Mouse (Mus musculus) neural tube, embryonic 10.5 days (tissue): ENCODE measurements at regions not wholly inside any gene's neighbourhood (a gene's known extent, or its start where the extent isn't known, plus 50 kb on each side); places are given as distances from the start of the nearest gene placed in this dataset.

Experiments
- DNase-seq: peaks from one replicate; pipeline ENCODE4 v3.0.0-alpha.2; 2017; ENCODE audit warnings: low spot score; ENCODE audit errors: extremely low spot score

GRCm38 (mm10) chr12:32273474-32273873, 65.0 kb upstream of the Pik3cg start:
- no peak for DNase-seq

GRCm38 (mm10) chr12:32279861-32280260, 71.4 kb upstream of the Pik3cg start:
- no peak for DNase-seq

DNA sequence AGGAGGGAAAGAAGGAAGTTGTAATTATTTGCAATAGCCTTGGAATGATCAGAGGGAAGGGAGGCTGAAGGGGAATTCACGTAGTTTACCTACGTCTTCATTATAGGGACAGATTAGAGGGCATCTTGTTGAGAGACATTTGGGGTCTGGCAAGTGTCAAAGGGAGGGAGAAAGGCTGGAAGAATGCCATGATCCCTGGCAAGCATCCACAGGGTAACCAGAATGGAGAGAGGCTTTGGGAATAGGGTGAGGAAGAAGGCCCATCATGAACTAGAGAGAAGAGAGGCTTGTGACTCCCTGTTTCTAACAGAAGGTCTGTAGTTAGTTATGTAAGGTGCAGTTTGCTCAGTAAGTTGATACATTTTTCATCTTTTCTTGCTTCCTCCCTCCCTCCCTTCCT, 71.8 kb upstream of the Pik3cg start:
- DNase-seq, result no peak

GRCm38 (mm10) chr12:32282371-32283163, 74.1 kb upstream of the Pik3cg start:
- DNase-seq, result no peak

DNA sequence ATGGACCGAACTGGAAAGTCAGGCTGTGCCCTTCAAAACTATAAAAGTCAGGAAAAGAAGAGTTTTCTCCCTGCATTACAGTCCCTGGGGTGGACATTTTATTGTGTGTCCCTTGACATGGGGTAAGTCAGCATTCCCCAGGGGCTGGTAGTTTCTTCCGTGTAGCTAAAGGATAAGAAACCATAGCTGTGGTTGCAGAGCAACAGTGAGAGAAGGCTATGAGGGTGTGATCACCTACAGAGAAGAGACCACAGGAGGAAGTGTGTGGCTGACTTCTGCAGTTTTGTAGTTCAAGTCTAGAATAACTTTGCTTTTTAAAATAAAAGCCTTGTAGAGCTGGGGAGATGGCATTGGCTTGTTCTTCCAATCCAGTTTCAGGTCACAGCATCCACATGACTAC, 76.6 kb upstream of the Pik3cg start:
- no peak for DNase-seq

DNA sequence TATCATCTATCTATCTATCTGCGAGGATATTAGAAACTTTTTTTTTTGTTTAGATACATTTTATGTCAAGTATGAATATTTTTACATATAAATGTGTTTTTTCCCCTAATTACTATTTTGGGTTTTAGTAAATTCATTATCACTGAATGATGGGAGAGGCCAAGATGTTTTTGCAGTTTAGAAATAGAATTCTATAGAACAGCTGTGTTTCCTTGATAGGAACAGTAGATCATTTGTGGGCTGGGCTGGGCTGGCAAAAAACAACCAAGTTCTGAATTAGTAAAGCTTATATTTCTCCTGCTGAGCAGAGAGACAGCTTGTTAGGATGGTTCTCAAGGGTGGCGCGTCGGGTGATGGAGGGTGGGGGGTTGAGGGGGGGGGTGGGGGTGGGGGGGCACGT, 78.2 kb upstream of the Pik3cg start:
- no peak for DNase-seq

DNA sequence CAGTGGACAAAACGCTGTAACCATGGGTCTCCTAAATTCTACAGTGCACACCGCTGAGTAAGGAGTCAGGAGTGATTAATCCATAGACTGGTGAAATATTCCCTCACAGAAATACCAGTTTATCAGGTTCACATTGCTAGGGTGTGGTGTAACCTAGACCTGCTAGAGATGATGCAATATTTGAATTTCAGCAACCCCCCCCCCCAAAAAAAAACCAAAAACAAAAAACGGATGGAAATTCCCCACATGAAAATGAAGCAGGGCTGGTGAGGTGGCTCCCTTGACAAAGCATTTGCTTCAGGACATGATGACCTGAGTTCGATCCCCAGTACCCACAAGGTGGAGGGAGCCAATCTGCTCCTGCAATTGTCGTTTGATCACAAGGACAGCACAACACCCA, 82.7 kb upstream of the Pik3cg start:
- DNase-seq, result no peak

- DNase-seq, result peak; percentile 68
These were observed 83.7 kb upstream of the Pik3cg start for GRCm38 (mm10) chr12:32291962-32292748.

- no peak for DNase-seq
These were observed 84.3 kb upstream of the Pik3cg start for GRCm38 (mm10) chr12:32292749-32293128.

GRCm38 (mm10) chr12:32297431-32297830, 81.1 kb upstream of the Ccdc71l start:
- no peak for DNase-seq

GRCm38 (mm10) chr12:32299714-32300113, 78.8 kb upstream of the Ccdc71l start:
- DNase-seq, result no peak

DNA sequence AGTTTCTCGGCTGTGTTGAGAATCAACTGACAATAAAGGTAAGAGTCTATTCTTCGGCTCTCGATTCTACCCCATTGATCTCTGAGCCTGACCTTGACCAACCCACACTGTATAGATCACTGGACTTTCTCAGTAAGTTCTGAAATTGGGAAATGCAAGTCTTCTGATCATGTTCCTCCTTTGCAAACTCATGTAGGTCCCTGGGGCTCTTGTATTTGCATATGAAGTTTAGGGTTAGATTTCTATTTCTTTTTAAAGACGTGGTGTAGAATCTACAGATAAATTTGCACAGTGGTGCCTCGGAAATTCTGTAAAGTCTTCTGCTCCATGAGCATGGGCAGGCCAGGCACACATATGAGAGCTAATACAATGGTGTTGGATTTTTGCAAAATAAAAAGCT, 72.8 kb upstream of the Ccdc71l start:
- no peak for DNase-seq

GRCm38 (mm10) chr12:32306326-32306725, 72.2 kb upstream of the Ccdc71l start:
- DNase-seq, result no peak

DNA sequence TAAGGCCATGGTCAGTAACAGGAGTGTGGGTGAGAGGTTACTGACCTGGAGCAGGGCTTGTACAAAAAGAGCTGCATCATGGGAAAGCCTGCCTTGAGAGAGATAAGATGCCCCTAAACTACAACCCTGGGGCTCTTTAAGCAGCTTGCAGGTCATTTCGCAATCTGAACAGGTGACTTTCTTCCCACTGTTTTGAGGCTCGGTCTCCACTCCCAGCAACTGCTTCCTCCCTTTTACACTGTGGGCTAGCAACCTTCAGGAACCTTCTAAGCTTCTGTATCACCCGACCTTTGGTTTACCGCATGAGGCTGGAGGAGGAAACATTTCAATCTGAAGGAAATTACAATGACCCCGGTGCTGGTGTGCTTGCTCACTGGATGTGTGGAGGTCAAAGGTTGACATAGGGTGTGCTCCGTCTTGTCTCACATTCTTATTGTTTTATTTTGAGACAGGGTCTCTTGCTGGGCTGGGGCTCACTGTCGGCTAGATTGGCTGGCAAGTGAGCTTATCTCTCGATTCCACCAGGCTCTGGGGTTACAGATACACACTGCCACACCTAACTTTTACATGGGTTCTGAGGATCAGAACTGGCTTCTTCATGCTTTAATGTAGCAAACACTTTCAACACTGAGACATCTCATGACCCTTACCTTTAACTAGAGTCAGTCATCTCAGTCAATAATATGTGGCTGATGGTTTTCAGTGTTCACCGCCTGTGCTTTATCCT, 71.1 kb upstream of the Ccdc71l start:
- DNase-seq, result no peak

DNA sequence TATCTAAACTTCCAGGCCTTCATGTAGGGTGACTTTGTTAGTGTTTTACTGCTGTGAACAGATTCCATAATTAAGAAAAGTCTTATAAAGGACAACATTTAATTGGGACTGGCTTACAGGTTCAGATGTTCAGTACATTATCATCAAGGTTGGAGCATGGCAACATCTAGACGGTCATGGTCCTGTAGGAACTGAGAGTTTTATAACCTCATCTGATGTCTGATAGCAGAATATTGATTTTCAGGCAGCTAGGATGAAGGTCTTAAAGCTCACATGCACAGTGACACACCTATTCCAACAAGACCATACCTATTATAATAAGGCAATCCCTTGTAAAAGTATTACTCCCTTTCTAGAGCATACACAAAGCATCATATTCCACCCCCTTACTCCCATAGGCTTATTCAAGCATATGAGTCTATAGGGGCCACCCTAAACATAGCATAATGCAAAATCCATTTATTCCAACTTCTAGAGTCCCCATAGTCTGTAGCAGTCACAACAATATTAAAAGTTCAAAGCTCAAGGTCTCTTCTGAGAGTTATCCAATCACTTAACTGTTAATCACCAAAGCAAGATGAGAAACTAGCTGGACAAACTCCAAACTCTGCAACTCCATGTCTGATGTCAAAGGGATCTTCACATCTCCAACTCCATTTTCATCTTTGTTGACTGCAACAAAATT, 63.3 kb upstream of the Ccdc71l start:
- no peak for DNase-seq
